Mouse (Mus musculus): ENCODE results near the gene Synj2. TPM values are rescaled to one million over a fixed set of nuclear protein-coding genes. Genes with fewer than 3 reads are reported as not detected.
A peak's percentile ranks its signal among the peaks of the same experiment; 100 is the strongest.

Synj2 gene
- total RNA-seq (2014; fragmentation: Nextera tagmentation) (2.0 and 3.6 TPM in 2 replicates), total RNA-seq (2017) (1.5 and 1.8 TPM in 2 replicates)

- peak; percentile 28; the same call in 1 of the 2 replicates for ATAC-seq (replicated peaks; ENCODE audit: low FRiP score, low TSS enrichment, poor library complexity, severe bottlenecking)
Measured at GRCm38 (mm10) chr17:5941230-5942043, at the start of gene Synj2. Gene Synj2, plus strand, starts transcription at chr17:5941280.

DNA sequence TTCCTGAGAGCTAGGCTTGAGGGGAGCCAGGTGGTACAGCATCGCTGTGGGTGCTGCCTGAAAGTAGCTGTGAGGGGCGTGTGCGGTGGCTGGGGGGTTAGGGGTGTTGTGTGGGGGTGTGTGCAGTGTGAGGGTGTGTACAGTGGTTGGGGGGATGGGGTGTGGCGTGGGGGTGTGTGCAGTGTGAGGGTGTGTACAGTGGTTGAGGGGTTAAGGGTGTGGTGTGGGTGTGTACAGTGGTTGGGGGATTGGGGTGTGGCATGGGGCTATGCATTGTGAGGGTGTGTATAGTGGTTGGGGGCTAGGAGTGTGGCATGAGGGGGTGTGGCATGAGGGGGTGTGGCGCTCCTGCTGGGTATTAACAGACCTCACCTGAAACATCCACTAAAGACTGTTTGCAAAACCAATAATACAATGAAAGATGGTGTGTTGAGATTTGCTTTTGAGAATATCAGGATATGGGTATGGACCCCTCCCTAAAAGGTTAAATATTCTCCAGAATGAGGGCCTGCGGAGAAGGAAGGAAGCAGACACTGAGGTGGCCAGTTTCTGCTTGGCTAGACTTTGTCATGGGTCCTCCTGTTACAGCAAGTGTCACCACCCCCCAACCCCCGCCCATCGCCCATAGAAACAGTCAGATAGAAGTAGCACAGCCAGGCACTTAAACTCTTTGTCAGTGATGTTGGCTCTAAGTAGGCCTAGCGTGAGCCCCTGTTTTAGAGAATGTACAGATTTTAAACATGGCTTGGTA is 49.0 kb upstream of the Synj2 start:
- no peak for ATAC-seq (replicated peaks; ENCODE audit: low FRiP score, low TSS enrichment, poor library complexity, severe bottlenecking)

- ATAC-seq (replicated peaks; ENCODE audit: low FRiP score, low TSS enrichment, poor library complexity, severe bottlenecking), result peak; percentile 89
Measured at GRCm38 (mm10) chr17:5893092-5893491, 48.0 kb upstream of the Synj2 start.

GRCm38 (mm10) chr17:5893574-5894148 is 47.4 kb upstream of the Synj2 start:
- ATAC-seq (replicated peaks; ENCODE audit: low FRiP score, low TSS enrichment, poor library complexity, severe bottlenecking), result peak; percentile 17; the same call in 1 of the 2 replicates

GRCm38 (mm10) chr17:5896066-5896465 is 45.0 kb upstream of the Synj2 start:
- no peak for ATAC-seq (replicated peaks; ENCODE audit: low FRiP score, low TSS enrichment, poor library complexity, severe bottlenecking)

- ATAC-seq (replicated peaks; ENCODE audit: low FRiP score, low TSS enrichment, poor library complexity, severe bottlenecking), result no peak
Measured at GRCm38 (mm10) chr17:5896607-5897006, 44.5 kb upstream of the Synj2 start.

GRCm38 (mm10) chr17:5897326-5898200 is 43.5 kb upstream of the Synj2 start:
- no peak for ATAC-seq (replicated peaks; ENCODE audit: low FRiP score, low TSS enrichment, poor library complexity, severe bottlenecking)

DNA sequence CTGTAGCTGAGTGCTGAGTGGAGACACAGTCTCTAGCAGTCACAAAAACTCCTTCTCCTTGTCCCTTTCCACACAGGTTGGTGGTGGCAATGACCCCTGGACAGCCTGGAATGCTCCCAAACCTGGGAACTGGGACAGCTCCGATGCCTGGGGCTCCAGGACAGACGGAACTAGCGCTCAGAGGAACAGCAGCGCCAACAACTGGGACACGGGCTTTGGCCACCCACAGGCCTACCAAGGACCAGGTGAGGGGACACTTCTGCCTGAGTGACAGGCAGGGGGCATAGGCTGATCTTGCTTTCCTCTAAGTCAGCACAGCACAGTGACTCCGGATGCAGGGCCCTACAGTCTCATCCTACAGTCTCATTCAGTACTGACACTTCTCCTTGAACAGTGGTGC is 41.8 kb upstream of the Synj2 start:
- no peak for ATAC-seq (replicated peaks; ENCODE audit: low FRiP score, low TSS enrichment, poor library complexity, severe bottlenecking)

DNA sequence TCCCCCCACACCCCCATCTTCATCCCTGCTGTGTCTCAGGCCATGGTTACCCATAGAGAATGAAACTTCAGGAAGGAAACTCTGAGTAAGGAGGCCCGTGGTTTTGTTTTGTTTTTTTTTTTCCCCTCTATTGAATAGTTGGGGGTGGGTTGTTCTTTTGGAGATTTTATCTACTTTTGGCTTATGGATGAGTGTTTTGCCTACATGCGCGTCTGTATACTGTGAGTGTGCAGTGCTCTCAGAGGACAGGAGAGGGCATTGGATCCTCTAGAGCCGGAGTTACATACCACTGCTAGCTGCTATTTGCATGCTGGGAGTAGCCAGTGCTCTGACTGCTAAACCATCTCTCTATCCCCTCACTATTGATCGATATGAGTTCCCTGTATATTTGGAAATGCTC is 39.7 kb upstream of the Synj2 start:
- ATAC-seq (replicated peaks; ENCODE audit: low FRiP score, low TSS enrichment, poor library complexity, severe bottlenecking), result no peak

DNA sequence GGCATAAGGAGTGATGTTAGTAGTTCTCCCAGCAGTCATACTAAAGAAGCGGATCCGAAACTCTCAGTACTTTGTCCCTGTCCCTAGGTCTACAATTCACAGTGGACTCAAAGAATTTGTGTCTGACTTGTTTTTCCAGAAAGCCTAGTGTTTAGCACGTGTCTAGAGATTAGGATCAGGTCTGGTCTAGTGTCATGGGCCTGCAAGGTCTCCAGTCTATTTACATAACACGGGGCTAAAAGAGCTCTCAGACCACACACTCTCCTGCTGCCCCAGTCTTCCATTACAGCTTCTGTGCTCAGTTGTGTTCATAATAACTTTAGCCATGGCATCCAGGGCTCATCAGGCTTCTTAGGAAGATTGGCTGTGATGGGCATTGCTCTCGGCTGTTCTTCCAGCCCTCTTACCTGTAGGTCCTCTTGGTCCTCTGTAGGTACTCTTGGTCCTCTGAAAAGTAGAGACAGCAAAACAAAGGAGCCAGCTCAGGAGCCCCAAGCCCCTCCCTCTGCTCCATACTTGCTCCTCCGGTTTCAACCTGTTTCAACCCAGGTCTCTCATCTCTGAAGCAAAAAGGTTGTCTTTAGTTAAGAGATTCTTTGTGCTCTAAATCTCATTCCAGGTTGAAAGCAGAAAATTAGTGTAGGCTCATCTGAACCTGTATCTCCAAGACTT is 37.3 kb upstream of the Synj2 start:
- no peak for ATAC-seq (replicated peaks; ENCODE audit: low FRiP score, low TSS enrichment, poor library complexity, severe bottlenecking)

DNA sequence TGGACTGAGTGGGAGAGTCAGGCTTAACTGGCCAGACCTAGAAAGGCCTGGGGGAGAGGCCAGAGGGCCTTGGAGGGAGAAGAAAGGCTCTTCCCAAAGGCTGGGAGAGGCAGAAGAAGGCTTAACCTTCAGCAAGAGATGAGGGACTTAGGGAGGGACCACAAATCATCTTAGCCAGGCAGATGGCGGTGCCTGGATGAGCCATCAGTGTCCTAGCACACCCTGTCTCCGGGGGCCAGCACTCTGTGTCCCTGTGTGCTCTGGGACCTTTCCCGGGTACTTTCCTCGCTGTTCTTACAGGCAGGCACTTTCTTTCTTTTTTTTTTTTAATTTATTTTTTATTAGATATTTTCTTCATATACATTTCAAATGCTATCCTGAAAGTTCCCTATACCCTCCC is 31.4 kb upstream of the Synj2 start:
- ATAC-seq (replicated peaks; ENCODE audit: low FRiP score, low TSS enrichment, poor library complexity, severe bottlenecking), result no peak

DNA sequence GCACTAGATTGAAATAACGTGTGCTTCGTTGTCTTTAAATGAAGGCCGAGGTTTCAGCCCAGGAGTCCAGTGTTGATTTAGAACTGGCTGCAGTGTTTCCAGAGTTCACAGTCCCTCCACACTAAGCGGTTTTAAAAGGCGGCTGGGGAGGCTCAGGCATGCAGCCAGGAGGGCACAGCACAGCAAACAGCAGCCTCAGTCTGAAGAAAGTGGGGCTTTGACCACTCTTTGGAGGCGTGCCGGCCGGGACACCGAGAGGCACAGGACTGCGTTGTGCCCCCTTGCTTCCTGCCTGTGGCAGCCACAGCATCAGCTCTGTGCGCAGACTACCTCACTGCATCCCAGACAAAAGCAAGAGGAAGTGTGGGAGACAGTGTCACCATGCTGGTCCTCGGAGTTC is 29.5 kb upstream of the Synj2 start:
- ATAC-seq (replicated peaks; ENCODE audit: low FRiP score, low TSS enrichment, poor library complexity, severe bottlenecking), result no peak

- ATAC-seq (replicated peaks; ENCODE audit: low FRiP score, low TSS enrichment, poor library complexity, severe bottlenecking), result no peak
Measured at GRCm38 (mm10) chr17:5912797-5913196, 28.3 kb upstream of the Synj2 start.

GRCm38 (mm10) chr17:5914217-5914616 is 26.9 kb upstream of the Synj2 start:
- no peak for ATAC-seq (replicated peaks; ENCODE audit: low FRiP score, low TSS enrichment, poor library complexity, severe bottlenecking)

DNA sequence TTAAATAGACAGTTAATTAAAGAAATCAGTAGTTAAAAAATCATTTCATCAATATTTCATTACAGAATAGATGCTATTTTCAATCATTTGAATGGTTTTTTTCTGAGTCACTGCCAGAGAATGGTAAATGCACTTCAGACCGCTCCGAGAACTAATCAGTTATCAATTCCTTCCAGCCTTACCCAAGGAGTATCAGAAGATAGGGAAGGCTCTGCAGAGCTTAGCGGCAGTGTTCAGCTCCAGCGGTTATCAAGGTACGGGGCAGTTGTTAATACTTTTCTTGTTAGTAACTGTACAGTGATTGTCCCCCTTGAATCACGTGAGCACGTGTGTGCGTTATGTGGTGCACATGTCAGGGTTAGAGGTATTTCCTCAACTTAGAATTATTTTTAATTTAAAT is 19.1 kb upstream of the Synj2 start:
- no peak for ATAC-seq (replicated peaks; ENCODE audit: low FRiP score, low TSS enrichment, poor library complexity, severe bottlenecking)

- ATAC-seq (replicated peaks; ENCODE audit: low FRiP score, low TSS enrichment, poor library complexity, severe bottlenecking), result no peak
Measured at GRCm38 (mm10) chr17:5923281-5923680, 17.8 kb upstream of the Synj2 start.

DNA sequence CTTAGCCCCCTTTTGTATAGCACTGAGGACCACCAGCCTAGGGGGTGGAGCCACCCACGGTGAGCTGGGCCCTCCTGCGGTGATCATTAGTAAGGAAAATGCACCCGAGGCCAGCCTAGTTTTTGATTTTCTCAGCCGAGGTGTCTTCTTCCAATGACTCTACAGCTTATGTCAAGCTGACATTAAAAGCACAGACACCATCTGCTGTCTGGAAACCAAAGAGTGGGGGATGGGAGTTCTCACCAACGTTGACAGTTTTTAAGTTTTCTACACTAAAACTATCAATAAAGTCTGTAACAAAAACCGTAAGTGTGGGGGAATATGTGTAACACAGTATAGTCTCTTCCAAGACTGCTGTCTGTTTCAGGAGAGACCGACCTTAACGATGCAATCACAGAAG is 16.8 kb upstream of the Synj2 start:
- ATAC-seq (replicated peaks; ENCODE audit: low FRiP score, low TSS enrichment, poor library complexity, severe bottlenecking), result no peak

GRCm38 (mm10) chr17:5926710-5927109 is 14.4 kb upstream of the Synj2 start:
- ATAC-seq (replicated peaks; ENCODE audit: low FRiP score, low TSS enrichment, poor library complexity, severe bottlenecking), result peak; percentile 82

- no peak for ATAC-seq (replicated peaks; ENCODE audit: low FRiP score, low TSS enrichment, poor library complexity, severe bottlenecking)
Measured at GRCm38 (mm10) chr17:5929031-5929430, 12.0 kb upstream of the Synj2 start.

Data from megakaryocyte-erythroid progenitor cell, adult 5-6 weeks (primary cell).